Mouse (Mus musculus): ENCODE results near the gene Mamstr. TPM values are rescaled to one million over a fixed set of nuclear protein-coding genes. Genes with fewer than 3 reads are reported as not detected.
"Not testable (repeated sequence)": the region's sequence is repeated elsewhere in the genome, so short reads cannot be mapped to it uniquely, and the experiment has no call there.

The Mamstr gene
- polyA plus RNA-seq, 1 experiment from 2014 or later, result 2.7 TPM

- H3K4me2 ChIP-seq (replicated peaks), result peak overlapping the region; percentile 75
Observed at GRCm38 (mm10) chr7:45644183-45644582, 4.4 kb downstream of the Mamstr start.

GRCm38 (mm10) chr7:45644872-45645590 lies 5.3 kb downstream of the Mamstr start:
- peak overlapping the region; percentile 88 for H3K27ac ChIP-seq (replicated peaks)
- WGBS, result 66% methylated on average over 6 of the region's 6 CpGs
- H3K9me3 ChIP-seq, result no peaks in the 10 kb centered on the region
- no peak overlapping the region for H3K9ac ChIP-seq (replicated peaks)
- no peaks in the 10 kb centered on the region for H3K36me3 ChIP-seq
- H3K27me3 ChIP-seq, result no peaks in the 10 kb centered on the region
- H3K4me1 ChIP-seq, result peaks cover 27% of the 10 kb centered on the region
- H3K4me2 ChIP-seq (replicated peaks), result peak overlapping the region; percentile 75
- peak overlapping the region; percentile 44; the same call in 1 of the 2 replicates for H3K4me3 ChIP-seq
- ATAC-seq (replicated peaks), result no peak

More at GRCm38 (mm10) chr7:45644183-45644582, 4.4 kb downstream of the Mamstr start:
- Histone ChIP-seq H3K27ac (replicated peaks) (peak overlapping the region; percentile 88), H3K27me3 (no peaks in the 10 kb centered on the region), H3K4me1 (peaks cover 27% of the 10 kb centered on the region), H3K36me3 (no peaks in the 10 kb centered on the region), H3K9ac (replicated peaks) (peak overlapping the region; percentile 50), H3K9me3 (no peaks in the 10 kb centered on the region), H3K4me3 (peak overlapping the region; percentile 44)
- ATAC-seq (replicated peaks), result peak; percentile 23
- 1% methylated on average over 18 of the region's 18 CpGs for WGBS

- Histone ChIP-seq H3K9ac (replicated peaks) (no peak overlapping the region), H3K36me3 (no peaks in the 10 kb centered on the region), H3K9me3 (no peaks in the 10 kb centered on the region), H3K4me2 (replicated peaks) (no peak overlapping the region), H3K4me1 (peaks cover 27% of the 10 kb centered on the region), H3K27ac (replicated peaks) (no peak overlapping the region), H3K27me3 (no peaks in the 10 kb centered on the region), H3K4me3 (no peak overlapping the region)
- ATAC-seq (replicated peaks), result no peak
- WGBS, result 80% methylated on average over 7 of the region's 7 CpGs
Observed at GRCm38 (mm10) chr7:45645591-45645971, 5.8 kb downstream of the Mamstr start.

- 76% methylated on average over 4 of the region's 4 CpGs for WGBS
- H3K4me3 ChIP-seq, result no peak overlapping the region
- no peaks in the 10 kb centered on the region for H3K36me3 ChIP-seq
- ATAC-seq (replicated peaks), result no peak
- H3K4me1 ChIP-seq, result peaks cover 25% of the 10 kb centered on the region
- no peak overlapping the region for H3K9ac ChIP-seq (replicated peaks)
- no peaks in the 10 kb centered on the region for H3K9me3 ChIP-seq
- H3K4me2 ChIP-seq (replicated peaks), result no peak overlapping the region
- H3K27me3 ChIP-seq, result no peaks in the 10 kb centered on the region
- H3K27ac ChIP-seq (replicated peaks), result no peak overlapping the region
Observed at GRCm38 (mm10) chr7:45646671-45647070, 6.9 kb downstream of the Mamstr start.

- Histone ChIP-seq H3K4me1 (peaks cover 6% of the 10 kb centered on the region), H3K9me3 (no peaks in the 10 kb centered on the region), H3K36me3 (no peaks in the 10 kb centered on the region), H3K27me3 (no peaks in the 10 kb centered on the region), H3K9ac (replicated peaks) (no peak overlapping the region), H3K27ac (replicated peaks) (no peak overlapping the region), H3K4me3 (no peak overlapping the region), H3K4me2 (replicated peaks) (no peak overlapping the region)
- ATAC-seq (replicated peaks), result no peak
- 85% methylated on average over 8 of the region's 8 CpGs for WGBS
Observed at GRCm38 (mm10) chr7:45649351-45649750, 9.6 kb downstream of the Mamstr start.

GRCm38 (mm10) chr7:45650484-45650883 lies 10.7 kb downstream of the Mamstr start:
- not testable (repeated sequence) for H3K4me2 ChIP-seq (replicated peaks); H3K4me3 ChIP-seq; H3K27ac ChIP-seq (replicated peaks); H3K27me3 ChIP-seq; ATAC-seq (replicated peaks); H3K9me3 ChIP-seq; H3K9ac ChIP-seq (replicated peaks); H3K36me3 ChIP-seq; H3K4me1 ChIP-seq
- 97% methylated on average over 20 of the region's 20 CpGs for WGBS

GRCm38 (mm10) chr7:45654424-45655047 lies 14.8 kb downstream of the Mamstr start:
- peak overlapping the region; percentile 23 for H3K4me2 ChIP-seq (replicated peaks)
- H3K9me3 ChIP-seq, result no peaks in the 10 kb centered on the region
- no peaks in the 10 kb centered on the region for H3K36me3 ChIP-seq
- peak overlapping the region; percentile 16; the same call in 1 of the 2 replicates for H3K4me3 ChIP-seq
- no peak; the same call in 1 of the 2 replicates for ATAC-seq (replicated peaks)
- no peaks in the 10 kb centered on the region for H3K27me3 ChIP-seq
- WGBS, result 24% methylated on average over 17 of the region's 17 CpGs
- H3K9ac ChIP-seq (replicated peaks), result no peak overlapping the region
- 0 out of 2 replicates have a peak, but pooled peaks cover 3% of the 10 kb centered on the region for H3K4me1 ChIP-seq
- no peak overlapping the region for H3K27ac ChIP-seq (replicated peaks)

GRCm38 (mm10) chr7:45660746-45661478 lies 21.1 kb downstream of the Mamstr start:
- Histone ChIP-seq H3K4me2 (replicated peaks) (no peak overlapping the region), H3K4me3 (no peak overlapping the region), H3K4me1 (no peaks in the 10 kb centered on the region), H3K36me3 (no peaks in the 10 kb centered on the region), H3K9ac (replicated peaks) (no peak overlapping the region), H3K27me3 (no peaks in the 10 kb centered on the region), H3K9me3 (no peaks in the 10 kb centered on the region), H3K27ac (replicated peaks) (no peak overlapping the region)
- 81% methylated on average over 11 of the region's 11 CpGs for WGBS
- no peak for ATAC-seq (replicated peaks)

- H3K9me3 ChIP-seq; H3K9ac ChIP-seq (replicated peaks); ATAC-seq (replicated peaks); H3K27ac ChIP-seq (replicated peaks); H3K4me3 ChIP-seq; H3K4me2 ChIP-seq (replicated peaks); H3K27me3 ChIP-seq; H3K4me1 ChIP-seq; H3K36me3 ChIP-seq: not testable (repeated sequence)
- WGBS, result 91% methylated on average over 6 of the region's 6 CpGs
Observed at GRCm38 (mm10) chr7:45661702-45662101, 21.9 kb downstream of the Mamstr start.

- WGBS, result 66% methylated on average over 13 of the region's 13 CpGs
- H3K36me3 ChIP-seq, result no peaks in the 10 kb centered on the region
- no peak overlapping the region for H3K4me3 ChIP-seq
- ATAC-seq (replicated peaks), result no peak
- no peak overlapping the region for H3K27ac ChIP-seq (replicated peaks)
- 0 out of 2 replicates have a peak, but pooled peaks cover 2% of the 10 kb centered on the region for H3K9me3 ChIP-seq
- H3K9ac ChIP-seq (replicated peaks), result no peak overlapping the region
- no peaks in the 10 kb centered on the region for H3K27me3 ChIP-seq
- H3K4me1 ChIP-seq, result no peaks in the 10 kb centered on the region
- H3K4me2 ChIP-seq (replicated peaks), result no peak overlapping the region
Observed at GRCm38 (mm10) chr7:45665303-45666138, 25.7 kb downstream of the Mamstr start.

GRCm38 (mm10) chr7:45666161-45666560 lies 26.4 kb downstream of the Mamstr start, which contains the start of gene Fut2:
Fut2 (minus strand) TSS chr7:45666394.
- Histone ChIP-seq H3K27ac (replicated peaks) (no peak within 1 kb of the TSS), H3K4me1 (no peaks in the 10 kb centered on the region), H3K4me3 (no peak within 1 kb of the TSS), H3K4me2 (replicated peaks) (no peak within 1 kb of the TSS), H3K36me3 (no peaks in the 10 kb centered on the region), H3K27me3 (no peaks in the 10 kb centered on the region), H3K9ac (replicated peaks) (no peak within 1 kb of the TSS), H3K9me3 (0 out of 2 replicates have a peak, but pooled peaks cover 2% of the 10 kb centered on the region)
- WGBS, result 89% methylated on average over 7 of the region's 7 CpGs
- ATAC-seq (replicated peaks), result no peak
